Mouse (Mus musculus) heart, adult 9 months (tissue): ENCODE results near the gene Wipf1.
A peak's percentile ranks its signal among the peaks of the same experiment; 100 is the strongest.
"Not testable (repeated sequence)": the region's sequence is repeated elsewhere in the genome, so short reads cannot be mapped to it uniquely, and the experiment has no call there.

Experiments
- DNase-seq, 2 experiments: peaks; one replicate each; pipeline ENCODE4 v3.0.0; 2022; ENCODE audit warnings: low spot score in 2 of 2

The Wipf1 gene

GRCm38 (mm10) chr2:73507886-73508285 is 21.6 kb downstream of the Wipf1 start:
- no peak for DNase-seq

GRCm38 (mm10) chr2:73506337-73506736 is 23.2 kb downstream of the Wipf1 start:
- DNase-seq, result not testable (repeated sequence)

- no peak for DNase-seq
These were observed 26.6 kb downstream of the Wipf1 start for GRCm38 (mm10) chr2:73502863-73503429.

- no peak for DNase-seq
These were observed 28.7 kb downstream of the Wipf1 start for GRCm38 (mm10) chr2:73500864-73501263.

GRCm38 (mm10) chr2:73498322-73498721 is 31.2 kb downstream of the Wipf1 start:
- DNase-seq, result no peak

- no peak for DNase-seq
These were observed 32.0 kb downstream of the Wipf1 start for GRCm38 (mm10) chr2:73497572-73497971.

DNA sequence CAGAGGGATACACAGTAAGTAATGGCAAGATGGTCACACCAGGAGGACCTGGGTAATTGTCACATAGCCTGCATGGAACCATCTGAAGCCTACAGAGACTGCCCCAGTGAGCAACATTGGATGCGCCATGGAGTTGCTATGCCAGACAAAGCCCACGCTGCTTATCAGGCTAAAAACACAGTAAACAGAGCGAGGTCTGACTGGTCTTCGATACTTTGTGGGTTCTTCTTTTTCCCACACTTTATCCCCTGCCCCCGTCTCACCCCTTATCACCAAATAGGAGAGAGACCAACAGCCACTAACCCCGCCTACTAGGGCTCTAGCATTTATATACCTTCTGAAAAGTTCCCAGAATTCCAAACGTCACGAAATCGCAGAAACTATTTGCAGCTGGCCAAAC is 32.6 kb downstream of the Wipf1 start:
- DNase-seq, result no peak

- no peak for DNase-seq
These were observed 33.2 kb downstream of the Wipf1 start for GRCm38 (mm10) chr2:73496329-73496685.

- peak; percentile 64 to 80 for DNase-seq
These were observed 33.8 kb downstream of the Wipf1 start for GRCm38 (mm10) chr2:73495617-73496328.

- DNase-seq, result no peak
These were observed 36.0 kb downstream of the Wipf1 start for GRCm38 (mm10) chr2:73493517-73493916.

DNA sequence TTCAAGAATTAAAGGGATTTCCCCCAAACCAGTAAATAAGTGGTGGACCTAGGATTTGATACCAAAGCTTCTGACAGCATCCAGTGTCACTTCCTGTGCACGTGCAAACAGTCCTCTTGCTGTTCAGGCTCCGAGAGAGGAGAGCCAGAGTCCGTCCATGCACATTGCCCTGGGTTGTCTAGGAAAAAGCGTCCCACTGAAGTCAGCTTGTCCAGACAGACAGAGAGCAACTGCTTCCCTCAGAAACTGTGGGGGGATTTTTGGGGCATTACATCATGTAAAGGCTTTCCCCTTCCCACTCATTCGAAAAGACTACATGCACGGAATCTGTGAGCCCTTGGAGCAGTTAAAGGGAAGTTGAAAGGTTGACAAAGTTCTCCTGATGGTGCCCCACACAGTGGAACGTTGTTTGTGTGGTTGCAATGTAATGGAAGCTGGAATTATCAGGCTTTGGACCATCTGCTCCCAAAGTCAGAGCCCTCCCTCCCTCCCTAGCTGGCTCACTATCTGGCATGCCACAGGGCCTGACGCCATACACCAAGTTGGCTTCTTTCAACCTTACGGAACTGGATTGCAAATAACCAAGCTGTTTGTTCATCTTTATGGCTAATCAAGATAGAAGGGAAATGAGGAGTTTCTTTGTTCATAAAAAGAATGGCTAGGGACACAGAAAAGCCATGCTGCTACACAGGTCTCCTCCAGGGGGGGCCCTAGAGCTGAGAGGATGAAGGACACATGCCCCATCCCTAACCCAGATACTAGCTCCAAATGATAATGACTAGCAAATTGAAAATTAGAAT is 37.9 kb downstream of the Wipf1 start:
- DNase-seq, result no peak

GRCm38 (mm10) chr2:73490466-73490865 is 39.1 kb downstream of the Wipf1 start:
- DNase-seq, result no peak

- DNase-seq, result no peak
These were observed 43.4 kb downstream of the Wipf1 start for GRCm38 (mm10) chr2:73486120-73486601.

DNA sequence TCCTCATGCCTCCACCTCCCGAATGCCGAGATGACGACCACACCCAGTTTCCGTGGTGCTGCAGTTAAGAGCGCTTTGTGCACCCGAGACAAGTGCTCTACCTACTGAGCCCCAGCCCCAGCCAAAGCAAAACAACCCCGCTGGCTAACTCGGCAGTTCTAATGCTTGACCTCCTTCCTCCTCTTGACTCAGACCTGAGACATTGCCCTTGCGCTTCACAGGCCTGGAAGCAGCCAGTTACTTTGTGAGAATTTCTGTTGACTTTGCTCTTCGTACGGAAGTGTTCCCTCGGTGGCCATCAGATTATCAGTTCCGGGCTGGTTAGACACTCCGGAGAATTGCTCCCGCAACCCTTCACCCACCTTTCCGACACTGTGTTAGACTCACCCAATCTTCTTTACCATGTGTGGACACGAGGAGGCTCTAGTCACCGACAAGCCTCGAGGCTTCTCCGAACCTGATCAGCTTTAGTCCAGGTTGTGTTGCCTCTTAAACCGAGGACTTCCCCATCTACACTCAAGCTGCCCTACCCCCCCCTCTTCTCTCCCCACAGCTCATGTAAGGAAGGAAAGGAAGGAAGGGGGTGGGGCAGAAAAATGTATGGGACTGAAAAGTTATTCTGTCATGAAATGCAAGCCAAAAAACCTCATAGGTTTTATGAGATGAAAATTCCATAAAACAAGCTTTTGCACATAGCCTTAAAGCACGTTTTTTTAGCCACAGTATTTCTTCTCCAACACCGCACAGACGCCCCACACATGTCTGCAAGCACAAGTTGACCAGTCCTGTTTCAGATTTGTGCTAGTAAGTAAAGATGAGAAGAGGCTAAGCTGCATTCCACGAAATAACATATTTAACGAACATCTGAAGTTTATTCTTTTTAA is 44.1 kb downstream of the Wipf1 start:
- DNase-seq, result peak; percentile 21 to 36

GRCm38 (mm10) chr2:73484561-73485235 is 44.8 kb downstream of the Wipf1 start:
- no peak for DNase-seq

GRCm38 (mm10) chr2:73478805-73479204 is 50.7 kb downstream of the Wipf1 start:
- DNase-seq, result no peak

DNA sequence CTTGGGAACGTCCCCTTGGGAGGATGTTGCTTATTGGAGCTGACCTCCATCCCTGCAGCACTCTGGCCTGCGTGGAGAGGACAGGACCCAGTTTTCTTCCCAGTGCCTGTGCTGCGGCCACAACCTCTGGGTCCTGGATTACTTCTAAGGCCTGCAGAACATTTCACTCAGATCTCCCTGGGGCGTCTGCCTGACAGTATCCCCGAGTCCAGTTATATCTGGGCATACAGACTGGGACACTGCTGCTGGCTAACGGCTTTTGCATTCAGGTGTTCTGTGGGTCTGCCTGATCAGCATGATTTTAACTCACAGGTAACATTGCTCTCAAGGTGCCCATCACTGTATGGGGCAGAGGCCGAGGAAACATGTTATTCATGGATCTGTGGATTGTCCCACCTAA is 52.0 kb downstream of the Wipf1 start:
- no peak for DNase-seq

- DNase-seq, result peak in 1 of 2 experiments; percentile 42
These were observed 54.0 kb downstream of the Wipf1 start for GRCm38 (mm10) chr2:73475519-73475918.

DNA sequence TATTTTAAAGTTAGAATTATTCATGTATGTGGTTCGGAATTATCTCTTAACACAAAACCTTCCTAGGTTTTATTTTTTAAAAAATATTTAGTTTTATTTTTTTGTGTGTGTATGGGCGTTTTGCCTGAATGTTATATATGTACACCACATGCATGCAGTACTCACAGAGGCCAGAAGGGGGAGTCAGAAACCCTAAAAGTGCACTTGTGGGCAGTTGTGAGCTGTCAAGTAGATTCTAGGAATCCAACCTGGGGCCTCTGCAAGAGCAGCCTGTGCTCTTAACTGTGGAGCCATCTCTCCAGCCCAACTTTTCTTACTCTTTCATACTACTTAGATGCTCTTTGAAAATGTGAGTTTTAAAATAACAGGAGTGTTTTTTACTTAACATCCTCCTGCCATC is 57.4 kb downstream of the Wipf1 start:
- DNase-seq, result no peak

DNA sequence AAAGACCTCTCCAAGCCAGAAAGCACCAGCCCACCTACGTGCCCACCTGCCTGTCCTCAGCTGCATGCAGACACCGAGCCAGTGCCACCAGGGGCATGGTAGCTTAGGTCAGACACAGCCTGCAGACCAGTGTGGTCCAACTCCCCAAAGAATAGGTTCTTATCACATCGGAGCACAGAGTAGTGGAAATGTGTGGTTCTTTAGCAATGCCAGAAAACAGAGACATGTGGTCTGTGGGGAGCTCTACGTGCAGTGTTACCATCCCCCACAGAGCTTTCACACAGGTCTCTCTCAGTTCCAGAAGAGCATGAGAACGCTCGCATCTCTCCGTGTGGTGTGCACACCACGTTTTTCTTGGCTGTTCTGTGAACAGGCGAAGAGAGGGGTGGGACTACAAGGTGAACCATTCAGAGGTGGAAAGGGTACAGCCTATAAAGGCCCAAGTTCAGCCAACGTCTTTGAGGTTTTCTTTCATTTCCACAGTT is 59.3 kb downstream of the Wipf1 start:
- peak in 1 of 2 experiments; percentile 15 for DNase-seq

DNA sequence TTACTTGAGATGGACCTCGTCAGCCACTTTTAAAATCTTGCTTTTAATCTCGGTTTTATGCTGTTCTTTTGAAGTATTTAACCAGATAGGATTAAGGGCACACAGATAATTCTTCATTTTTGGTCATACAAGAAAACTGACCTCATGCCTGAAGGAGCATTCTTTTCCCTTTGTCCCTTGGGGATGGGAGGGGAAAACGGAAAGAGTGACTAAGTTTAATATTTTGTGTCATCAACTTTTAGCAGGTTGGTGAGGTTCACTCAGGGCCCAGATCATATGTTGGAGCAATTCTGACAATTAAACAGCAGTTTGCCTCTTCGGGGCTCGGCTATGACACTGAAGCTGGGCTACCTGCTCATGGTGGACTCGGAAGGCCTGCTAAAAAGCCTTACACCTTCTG is 60.0 kb downstream of the Wipf1 start:
- DNase-seq, result peak; percentile 51 to 78
